Mouse (Mus musculus): ENCODE measurements around the gene Zfp82. TPM values are rescaled to one million over a fixed set of nuclear protein-coding genes. Genes with fewer than 3 reads are reported as not detected.
A peak's percentile ranks its signal among the peaks of the same experiment; 100 is the strongest.

Zfp82 gene
- polyA plus RNA-seq, 1 experiment from 2014 or later, result 11.6 TPM

DNA sequence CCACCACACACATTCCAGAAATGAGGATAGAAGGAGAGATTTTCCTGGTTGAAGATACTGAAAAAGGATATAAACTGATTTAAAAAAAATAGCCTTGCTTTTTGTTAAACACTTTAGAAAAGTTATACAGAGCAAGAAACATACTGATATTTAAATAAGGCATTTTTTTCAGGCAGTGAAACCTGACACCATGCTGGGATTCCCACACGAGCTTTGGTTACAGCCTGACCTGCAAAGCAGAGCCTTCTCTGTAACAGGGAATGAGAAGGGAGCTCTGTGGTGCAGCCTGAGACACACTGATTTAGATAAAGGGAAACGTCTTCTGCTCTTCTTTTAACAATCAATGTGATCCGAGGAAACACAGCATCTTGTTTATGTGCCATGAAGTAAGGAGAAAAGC lies 19.1 kb downstream of the Zfp82 start:
- Histone ChIP-seq H3K27ac (ENCODE audit: low read depth, low read length) (no peak overlapping the region), H3K4me1 (ENCODE audit: control insufficient read depth, insufficient read depth, low read depth, low read length) (peaks cover 10% of the 10 kb centered on the region), H3K9ac (ENCODE audit: low read depth, low read length) (no peak overlapping the region), H3K36me3 (ENCODE audit: control insufficient read depth, insufficient read depth, low read length) (peaks cover 18% of the 10 kb centered on the region), H3K27me3 (replicated peaks; ENCODE audit: control insufficient read depth, insufficient read depth, low read length) (no peaks in the 10 kb centered on the region), H3K9me3 (ENCODE audit: control insufficient read depth, low read length) (no peaks in the 10 kb centered on the region), H3K4me3 (ENCODE audit: low read length) (no peak overlapping the region), H3K4me2 (ENCODE audit: low read length) (no peak overlapping the region)
- WGBS, result 12% methylated on average over 3 of the region's 3 CpGs
- no peak for ATAC-seq

DNA sequence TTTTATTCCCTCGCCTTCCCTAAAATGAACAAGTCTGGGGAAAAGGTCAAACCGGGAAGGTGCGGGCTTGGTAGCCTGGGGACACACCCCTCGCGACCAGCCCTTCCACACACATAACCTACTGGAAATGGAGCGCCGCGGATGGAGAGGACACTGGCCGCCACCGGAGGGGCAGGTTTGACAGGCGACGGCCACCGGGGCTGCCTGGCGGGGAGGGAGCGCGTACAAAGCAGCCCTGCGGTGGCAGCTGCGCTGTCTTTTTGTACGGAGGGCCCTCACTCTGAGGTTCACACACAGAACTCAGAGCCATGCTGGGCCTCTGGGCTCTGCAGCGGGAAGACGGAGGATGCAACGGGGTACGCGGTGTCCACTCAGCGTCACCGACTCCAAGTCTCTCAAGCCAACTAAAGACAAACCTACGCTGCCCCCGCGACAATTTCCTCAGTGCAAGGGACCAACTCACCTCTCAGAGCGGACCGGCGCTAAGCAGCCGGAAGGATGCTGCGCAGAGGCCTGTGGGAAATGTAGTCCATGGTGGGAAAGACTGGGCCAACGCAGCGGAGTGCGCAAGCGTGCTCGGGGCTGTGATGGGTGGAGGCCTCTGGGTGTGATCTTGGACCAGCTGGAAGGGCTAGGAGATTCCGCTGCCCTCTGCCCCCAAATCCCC lies 21.7 kb downstream of the Zfp82 start, which contains the start of gene Zfp14:
Zfp14 (minus strand) TSS at position 499 of the 667 bp plus-strand sequence.
- H3K9ac ChIP-seq (ENCODE audit: low read depth, low read length), result peak within 1 kb of the TSS; percentile 86
- peaks cover 3% of the 10 kb centered on the region; the same call in 1 of the 2 replicates for H3K36me3 ChIP-seq (ENCODE audit: control insufficient read depth, insufficient read depth, low read length)
- H3K4me2 ChIP-seq (ENCODE audit: low read length), result peak within 1 kb of the TSS; percentile 74
- H3K4me3 ChIP-seq (ENCODE audit: low read length), result peak within 1 kb of the TSS; percentile 71
- under 1% methylated on average over 40 of the region's 40 CpGs for WGBS
- peaks cover 10% of the 10 kb centered on the region for H3K4me1 ChIP-seq (ENCODE audit: control insufficient read depth, insufficient read depth, low read depth, low read length)
- H3K9me3 ChIP-seq (ENCODE audit: control insufficient read depth, low read length), result no peaks in the 10 kb centered on the region
- H3K27ac ChIP-seq (ENCODE audit: low read depth, low read length), result peak within 1 kb of the TSS; percentile 83
- no peaks in the 10 kb centered on the region for H3K27me3 ChIP-seq (replicated peaks; ENCODE audit: control insufficient read depth, insufficient read depth, low read length)
- peak; percentile 99 for ATAC-seq

DNA sequence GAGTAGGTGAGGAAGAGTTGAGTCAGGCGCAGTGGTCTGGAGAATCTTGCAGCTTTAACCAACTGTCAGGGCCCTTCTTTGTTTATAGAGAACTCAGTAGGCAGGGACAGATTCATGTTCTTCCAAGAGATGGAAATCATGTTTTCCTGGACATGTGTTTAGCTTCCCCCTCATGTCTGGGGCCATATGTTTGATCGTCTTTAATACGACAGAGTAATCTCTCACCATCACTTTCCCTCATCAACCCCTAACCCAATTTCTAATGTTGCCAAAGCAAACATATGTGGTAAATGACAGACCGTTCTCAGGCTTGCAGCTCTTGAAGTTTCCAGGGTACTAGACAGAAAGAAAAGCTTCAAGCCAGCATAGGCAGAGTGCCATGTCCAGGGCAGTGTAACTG lies 24.6 kb downstream of the Zfp82 start:
- no peak overlapping the region for H3K27ac ChIP-seq (ENCODE audit: low read depth, low read length)
- H3K9me3 ChIP-seq (ENCODE audit: control insufficient read depth, low read length), result no peaks in the 10 kb centered on the region
- no peak overlapping the region for H3K4me3 ChIP-seq (ENCODE audit: low read length)
- no peaks in the 10 kb centered on the region for H3K27me3 ChIP-seq (replicated peaks; ENCODE audit: control insufficient read depth, insufficient read depth, low read length)
- no peaks in the 10 kb centered on the region for H3K36me3 ChIP-seq (ENCODE audit: control insufficient read depth, insufficient read depth, low read length)
- ATAC-seq, result no peak
- 91% methylated on average over 4 of the region's 4 CpGs for WGBS
- no peak overlapping the region for H3K9ac ChIP-seq (ENCODE audit: low read depth, low read length)
- H3K4me2 ChIP-seq (ENCODE audit: low read length), result no peak overlapping the region
- peaks cover 10% of the 10 kb centered on the region for H3K4me1 ChIP-seq (ENCODE audit: control insufficient read depth, insufficient read depth, low read depth, low read length)

DNA sequence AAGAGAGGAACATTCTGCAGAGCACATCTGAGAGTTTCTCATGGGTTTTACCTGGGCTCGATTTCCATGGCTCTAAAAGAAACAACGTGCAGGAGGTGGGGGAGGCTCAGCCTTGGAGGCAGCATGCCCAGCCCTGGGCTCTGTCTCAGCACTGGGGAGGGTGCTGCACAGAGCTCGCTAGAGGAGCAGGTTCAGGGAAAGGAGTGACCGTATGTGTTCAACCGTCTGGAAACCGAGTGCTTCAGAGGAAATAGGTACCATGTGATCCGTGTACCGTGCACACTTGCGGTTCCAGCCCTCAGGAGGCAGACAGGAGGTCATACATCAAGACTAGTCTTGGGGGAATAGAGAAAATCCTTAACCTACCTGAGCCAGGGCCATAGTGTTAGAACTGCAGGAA lies 28.3 kb downstream of the Zfp82 start:
- Histone ChIP-seq H3K4me3 (ENCODE audit: low read length) (no peak overlapping the region), H3K27ac (ENCODE audit: low read depth, low read length) (no peak overlapping the region; the same call in 1 of the 2 replicates), H3K27me3 (replicated peaks; ENCODE audit: control insufficient read depth, insufficient read depth, low read length) (no peaks in the 10 kb centered on the region), H3K36me3 (ENCODE audit: control insufficient read depth, insufficient read depth, low read length) (peaks cover 14% of the 10 kb centered on the region), H3K9me3 (ENCODE audit: control insufficient read depth, low read length) (no peaks in the 10 kb centered on the region), H3K4me1 (ENCODE audit: control insufficient read depth, insufficient read depth, low read depth, low read length) (no peaks in the 10 kb centered on the region), H3K4me2 (ENCODE audit: low read length) (no peak overlapping the region), H3K9ac (ENCODE audit: low read depth, low read length) (no peak overlapping the region)
- WGBS, result 63% methylated on average over 9 of the region's 9 CpGs
- no peak for ATAC-seq

DNA sequence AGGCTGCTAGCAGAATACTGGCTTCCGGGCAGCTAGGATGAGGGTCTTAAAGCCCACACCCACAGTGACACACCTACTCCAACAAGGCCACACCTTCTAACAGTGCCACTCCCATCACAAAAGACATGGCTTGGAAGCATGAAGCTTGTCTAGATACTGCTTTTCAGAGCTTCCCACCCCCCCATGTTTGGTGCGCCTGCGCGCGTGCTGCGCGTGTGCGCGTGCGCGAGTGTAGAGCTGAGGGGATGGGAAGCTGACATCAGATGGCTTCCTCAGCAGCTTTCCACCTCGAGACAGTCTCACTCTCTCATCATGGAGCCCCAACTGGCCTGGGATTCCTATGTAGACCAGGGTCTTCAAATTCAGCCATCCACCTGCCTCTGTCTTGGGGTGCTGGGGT lies 38.4 kb downstream of the Zfp82 start:
- Histone ChIP-seq H3K4me1 (ENCODE audit: control insufficient read depth, insufficient read depth, low read depth, low read length) (no peaks in the 10 kb centered on the region), H3K27me3 (replicated peaks; ENCODE audit: control insufficient read depth, insufficient read depth, low read length) (no peaks in the 10 kb centered on the region), H3K36me3 (ENCODE audit: control insufficient read depth, insufficient read depth, low read length) (peaks cover 28% of the 10 kb centered on the region), H3K27ac (ENCODE audit: low read depth, low read length) (no peak overlapping the region), H3K9me3 (ENCODE audit: control insufficient read depth, low read length) (no peaks in the 10 kb centered on the region), H3K4me2 (ENCODE audit: low read length) (no peak overlapping the region), H3K4me3 (ENCODE audit: low read length) (no peak overlapping the region), H3K9ac (ENCODE audit: low read depth, low read length) (no peak overlapping the region)
- WGBS, result 95% methylated on average over 12 of the region's 12 CpGs
- ATAC-seq, result no peak

DNA sequence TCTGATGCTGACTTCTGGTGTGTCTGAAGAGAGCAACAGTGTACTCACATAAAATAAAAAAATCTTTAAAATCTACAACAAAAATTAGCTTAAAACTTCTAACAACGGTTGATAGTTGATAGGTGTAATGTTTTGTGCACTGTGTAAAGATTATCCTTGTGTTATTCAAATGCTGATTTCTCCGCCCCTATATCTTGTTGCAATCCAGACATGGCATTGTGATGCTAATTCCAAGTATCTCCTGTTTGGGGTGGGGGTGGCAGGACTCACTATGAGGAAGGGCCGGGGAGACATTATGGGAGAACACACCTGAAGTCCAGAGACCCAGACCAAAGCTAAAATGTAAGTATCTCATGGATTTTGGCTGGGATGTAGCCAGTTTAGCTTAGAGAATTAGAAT lies 41.3 kb downstream of the Zfp82 start:
- H3K9me3 ChIP-seq (ENCODE audit: control insufficient read depth, low read length), result no peaks in the 10 kb centered on the region
- H3K4me2 ChIP-seq (ENCODE audit: low read length), result no peak overlapping the region
- H3K4me1 ChIP-seq (ENCODE audit: control insufficient read depth, insufficient read depth, low read depth, low read length), result no peaks in the 10 kb centered on the region
- no peaks in the 10 kb centered on the region for H3K27me3 ChIP-seq (replicated peaks; ENCODE audit: control insufficient read depth, insufficient read depth, low read length)
- 75% methylated on average over 3 of the region's 3 CpGs for WGBS
- no peak for ATAC-seq
- H3K9ac ChIP-seq (ENCODE audit: low read depth, low read length), result no peak overlapping the region
- H3K36me3 ChIP-seq (ENCODE audit: control insufficient read depth, insufficient read depth, low read length), result peaks cover 3% of the 10 kb centered on the region
- H3K27ac ChIP-seq (ENCODE audit: low read depth, low read length), result no peak overlapping the region
- no peak overlapping the region for H3K4me3 ChIP-seq (ENCODE audit: low read length)

DNA sequence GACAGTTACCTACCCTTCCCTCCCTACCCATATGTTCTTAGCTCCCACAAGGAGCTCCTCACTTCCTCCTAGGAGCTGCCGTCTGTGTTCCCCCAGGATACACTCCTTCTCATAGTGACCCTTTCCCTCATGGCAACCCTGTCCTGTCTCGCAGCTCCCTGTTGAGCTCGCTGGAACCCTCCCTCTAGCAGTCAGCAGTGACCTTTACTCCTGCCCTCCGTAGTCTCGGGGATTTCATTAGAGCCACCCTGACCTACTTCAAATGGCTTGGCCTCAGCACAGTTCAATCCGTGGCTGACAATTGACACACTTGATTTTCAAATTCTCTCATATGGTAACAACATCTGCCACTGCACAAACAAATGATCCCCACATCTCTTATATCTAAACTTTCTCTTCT lies 42.0 kb downstream of the Zfp82 start:
- Histone ChIP-seq H3K27me3 (replicated peaks; ENCODE audit: control insufficient read depth, insufficient read depth, low read length) (no peaks in the 10 kb centered on the region), H3K27ac (ENCODE audit: low read depth, low read length) (no peak overlapping the region), H3K9ac (ENCODE audit: low read depth, low read length) (no peak overlapping the region), H3K4me1 (ENCODE audit: control insufficient read depth, insufficient read depth, low read depth, low read length) (no peaks in the 10 kb centered on the region), H3K4me2 (ENCODE audit: low read length) (no peak overlapping the region), H3K36me3 (ENCODE audit: control insufficient read depth, insufficient read depth, low read length) (peaks cover 3% of the 10 kb centered on the region; the same call in 1 of the 2 replicates), H3K9me3 (ENCODE audit: control insufficient read depth, low read length) (no peaks in the 10 kb centered on the region), H3K4me3 (ENCODE audit: low read length) (no peak overlapping the region)
- ATAC-seq, result no peak
- 29% methylated on average over 6 of the region's 6 CpGs for WGBS

DNA sequence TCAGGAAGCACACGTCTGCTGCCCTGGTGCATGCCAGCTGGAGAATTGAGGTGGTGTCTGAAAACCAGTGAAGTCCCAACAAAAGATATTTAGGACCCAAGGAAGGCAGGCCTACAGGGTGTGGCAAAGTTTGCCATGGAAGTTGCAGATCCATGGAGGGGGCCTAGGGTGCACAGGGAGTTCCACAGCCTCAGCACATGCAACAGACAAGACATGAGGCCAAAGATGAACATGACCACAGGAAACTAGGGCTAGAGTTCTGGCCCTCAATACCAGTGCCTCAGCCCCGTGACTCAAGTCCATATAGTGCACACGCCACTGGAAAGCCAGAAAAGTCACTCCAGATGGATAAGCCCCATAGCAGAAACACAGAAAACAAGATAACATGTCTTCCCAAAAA lies 44.1 kb downstream of the Zfp82 start:
- WGBS, result 95% methylated on average over 3 of the region's 3 CpGs
- Histone ChIP-seq H3K27ac (ENCODE audit: low read depth, low read length) (no peak overlapping the region), H3K27me3 (replicated peaks; ENCODE audit: control insufficient read depth, insufficient read depth, low read length) (no peaks in the 10 kb centered on the region), H3K9me3 (ENCODE audit: control insufficient read depth, low read length) (no peaks in the 10 kb centered on the region), H3K4me1 (ENCODE audit: control insufficient read depth, insufficient read depth, low read depth, low read length) (no peaks in the 10 kb centered on the region), H3K4me2 (ENCODE audit: low read length) (no peak overlapping the region), H3K4me3 (ENCODE audit: low read length) (no peak overlapping the region), H3K9ac (ENCODE audit: low read depth, low read length) (no peak overlapping the region), H3K36me3 (ENCODE audit: control insufficient read depth, insufficient read depth, low read length) (peaks cover 15% of the 10 kb centered on the region)
- ATAC-seq, result no peak

DNA sequence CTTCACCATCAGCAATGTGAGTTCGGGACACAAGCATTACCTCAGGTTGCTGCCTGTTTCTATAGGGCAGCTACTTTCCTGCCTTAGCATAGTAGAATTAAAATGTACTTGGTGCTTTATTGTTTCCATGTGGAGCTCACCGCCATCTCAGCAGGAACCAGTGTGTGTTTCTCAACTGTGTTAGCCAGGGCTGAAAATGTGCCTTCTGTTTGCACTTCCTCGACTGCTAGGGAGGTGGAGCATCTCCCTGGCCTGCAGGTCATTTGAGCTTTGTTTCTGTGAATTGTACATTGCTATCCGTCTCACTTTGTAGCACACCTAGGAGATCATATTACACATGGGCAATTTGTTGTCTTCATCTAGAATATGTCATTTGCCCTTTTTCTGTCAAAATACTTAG lies 45.4 kb downstream of the Zfp82 start:
- H3K4me1 ChIP-seq (ENCODE audit: control insufficient read depth, insufficient read depth, low read depth, low read length), result no peaks in the 10 kb centered on the region
- no peaks in the 10 kb centered on the region for H3K9me3 ChIP-seq (ENCODE audit: control insufficient read depth, low read length)
- peaks cover 26% of the 10 kb centered on the region for H3K36me3 ChIP-seq (ENCODE audit: control insufficient read depth, insufficient read depth, low read length)
- no peak for ATAC-seq
- H3K27me3 ChIP-seq (replicated peaks; ENCODE audit: control insufficient read depth, insufficient read depth, low read length), result no peaks in the 10 kb centered on the region
- no peak overlapping the region for H3K9ac ChIP-seq (ENCODE audit: low read depth, low read length)
- H3K4me3 ChIP-seq (ENCODE audit: low read length), result no peak overlapping the region
- 77% methylated on average over 4 of the region's 4 CpGs for WGBS
- no peak overlapping the region for H3K27ac ChIP-seq (ENCODE audit: low read depth, low read length)
- no peak overlapping the region for H3K4me2 ChIP-seq (ENCODE audit: low read length)
